Mouse (Mus musculus): Measurements from ENCODE around the gene Cul3.
"Not testable (repeated sequence)": the region's sequence is repeated elsewhere in the genome, so short reads cannot be mapped to it uniquely, and the experiment has no call there.

Gene Cul3

GRCm38 (mm10) chr1:80340436-80341376, at the start of gene Cul3:
Cul3 (minus strand) TSS chr1:80340480.
- DNase-seq (ENCODE audit: low spot score): peak; percentile 89

GRCm38 (mm10) chr1:80389518-80389917, 49.2 kb upstream of the Cul3 start:
- no peak for DNase-seq (ENCODE audit: low spot score)

- DNase-seq (ENCODE audit: low spot score): no peak
Observed at GRCm38 (mm10) chr1:80383613-80384589, 43.6 kb upstream of the Cul3 start.

- no peak for DNase-seq (ENCODE audit: low spot score)
Observed at GRCm38 (mm10) chr1:80382928-80383327, 42.6 kb upstream of the Cul3 start.

GRCm38 (mm10) chr1:80381302-80381701, 41.0 kb upstream of the Cul3 start:
- DNase-seq (ENCODE audit: low spot score): no peak

GRCm38 (mm10) chr1:80372010-80372409, 31.7 kb upstream of the Cul3 start:
- no peak for DNase-seq (ENCODE audit: low spot score)

- no peak for DNase-seq (ENCODE audit: low spot score)
Observed at GRCm38 (mm10) chr1:80371189-80371889, 31.1 kb upstream of the Cul3 start.

DNA sequence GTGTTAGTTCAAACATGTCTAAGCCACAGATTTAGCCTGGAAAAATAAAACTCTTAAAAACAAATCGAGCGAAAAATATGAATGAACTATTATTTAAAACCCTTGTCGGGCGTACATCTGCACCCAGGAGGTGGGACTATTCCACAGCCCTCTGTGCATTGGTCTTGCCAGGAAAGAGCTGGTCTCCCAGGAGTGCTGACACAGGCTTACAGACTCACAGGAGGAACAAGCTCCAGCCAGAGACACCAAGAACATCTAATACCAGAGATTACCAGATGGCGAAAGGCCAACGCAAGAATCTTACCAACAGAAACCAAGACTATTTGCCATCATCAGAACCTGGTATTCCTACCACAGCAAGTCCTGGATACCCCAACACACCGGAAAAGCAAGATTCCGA, 23.2 kb upstream of the Cul3 start:
- no peak for DNase-seq (ENCODE audit: low spot score)

GRCm38 (mm10) chr1:80362946-80363345, 22.7 kb upstream of the Cul3 start:
- DNase-seq (ENCODE audit: low spot score): no peak

DNA sequence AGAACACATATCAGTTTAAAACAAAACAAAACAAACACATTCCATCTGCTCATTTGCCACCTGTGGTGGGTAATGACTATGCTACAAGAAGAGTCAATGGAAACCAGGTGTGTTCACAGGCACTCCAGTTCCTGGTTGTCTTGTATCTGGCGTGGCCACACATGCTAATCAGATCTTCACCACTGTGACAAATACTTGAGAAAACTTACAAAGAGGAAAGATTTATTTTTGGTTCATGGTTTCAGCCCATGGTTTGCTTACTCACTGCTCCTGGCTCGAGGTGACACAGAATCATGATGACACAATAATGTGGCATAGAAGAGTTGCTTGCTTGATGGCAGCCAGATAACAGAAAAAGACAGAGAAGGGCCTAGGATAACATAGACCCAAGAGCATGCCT, 22.1 kb upstream of the Cul3 start:
- DNase-seq (ENCODE audit: low spot score): no peak

DNA sequence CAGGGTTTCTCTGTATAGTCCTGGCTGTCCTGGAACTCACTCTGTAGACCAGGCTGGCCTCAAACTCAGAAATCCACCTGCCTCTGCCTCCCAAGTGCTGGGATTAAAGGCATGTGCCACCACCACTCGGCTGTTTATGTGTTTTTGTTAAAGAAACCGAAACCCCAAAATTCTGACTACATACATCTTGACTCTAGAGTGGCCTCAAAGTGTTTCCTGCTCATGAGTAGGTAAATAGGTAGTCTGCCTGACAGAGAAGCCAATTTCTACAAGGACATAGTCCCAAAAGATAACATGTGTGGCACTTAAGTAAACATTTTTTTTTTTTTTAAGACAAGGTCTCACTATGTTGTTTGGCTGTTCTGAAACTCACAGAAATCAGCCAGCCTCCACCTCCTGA, 21.5 kb upstream of the Cul3 start:
- DNase-seq (ENCODE audit: low spot score): not testable (repeated sequence)

DNA sequence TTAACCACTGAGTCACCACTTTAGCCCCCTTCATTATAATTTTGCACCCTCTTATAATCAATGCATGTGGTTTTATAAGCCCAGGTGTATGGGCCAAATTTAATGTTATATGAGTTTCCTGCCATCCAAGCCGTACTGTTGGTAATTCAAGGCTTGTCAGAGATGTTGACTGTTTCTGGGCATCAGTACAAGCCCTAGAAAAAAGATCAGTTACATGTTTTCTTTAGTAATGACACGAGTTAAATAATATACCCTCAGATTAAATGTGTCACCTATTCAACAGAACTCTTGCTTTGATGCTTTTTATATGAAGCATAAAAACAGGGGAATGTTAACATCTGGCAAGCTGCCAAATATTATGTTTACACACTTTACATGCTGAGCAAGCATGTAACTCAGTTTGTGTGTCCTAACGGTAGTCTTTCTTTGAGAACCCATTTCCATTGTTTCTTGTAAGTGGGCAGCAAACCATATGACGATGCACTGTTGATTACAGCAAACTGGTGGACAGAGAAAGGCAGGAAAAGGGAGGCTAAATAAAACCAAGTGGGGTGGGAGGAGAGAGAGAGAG, 19.8 kb upstream of the Cul3 start:
- DNase-seq (ENCODE audit: low spot score): no peak

DNA sequence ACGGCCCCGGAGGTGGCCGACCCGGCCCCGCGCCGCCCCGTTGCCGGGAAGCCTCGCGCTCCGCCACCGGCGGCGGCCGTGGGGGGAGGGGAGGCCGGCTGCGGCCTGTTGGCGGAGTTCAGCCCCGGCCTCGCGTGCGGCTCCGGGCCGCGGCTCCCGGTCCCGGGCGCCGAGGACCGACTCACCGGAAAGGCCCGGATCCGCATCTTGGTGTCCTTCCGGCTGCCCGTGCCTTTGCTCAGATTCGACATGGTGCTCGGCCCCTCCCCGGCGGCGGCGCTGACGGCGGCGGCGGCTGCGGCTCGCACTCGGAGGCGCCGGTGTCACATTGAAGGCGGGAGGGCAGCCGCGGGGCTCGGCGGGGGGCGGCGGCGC, 232 bp downstream of the Cul3 start:
- peak; percentile 39 for DNase-seq (ENCODE audit: low spot score)

DNA sequence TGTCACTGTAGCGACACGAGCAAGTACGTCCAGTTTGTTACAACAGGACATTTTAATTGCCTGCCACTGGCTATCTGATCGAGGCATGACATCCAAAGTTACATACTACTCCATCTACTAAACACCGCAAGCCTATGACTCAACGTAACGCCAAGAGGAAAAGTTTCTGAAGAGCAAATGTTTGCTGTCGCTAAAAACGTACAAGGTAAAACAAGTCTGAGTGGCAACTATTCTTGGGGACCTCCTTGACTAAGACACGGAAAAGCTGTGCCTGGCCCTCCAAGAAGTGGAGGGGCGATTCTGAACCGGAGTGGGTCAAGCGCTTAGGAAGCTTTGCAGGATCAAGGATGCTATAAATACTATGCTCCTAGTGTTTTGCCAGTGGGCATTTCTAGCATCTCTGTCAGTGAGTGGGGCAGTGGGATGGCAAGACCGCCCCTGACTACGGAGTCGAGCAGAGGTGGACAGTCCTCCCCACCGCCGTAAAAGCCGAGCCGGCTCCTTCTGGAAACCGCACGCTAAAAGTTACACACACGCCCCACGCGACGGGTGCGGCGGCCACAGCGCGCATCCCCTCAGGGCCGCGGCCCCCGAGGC, 757 bp downstream of the Cul3 start:
- peak; percentile 54 for DNase-seq (ENCODE audit: low spot score)

GRCm38 (mm10) chr1:80338398-80338797, 1.9 kb downstream of the Cul3 start:
- no peak for DNase-seq (ENCODE audit: low spot score)

DNA sequence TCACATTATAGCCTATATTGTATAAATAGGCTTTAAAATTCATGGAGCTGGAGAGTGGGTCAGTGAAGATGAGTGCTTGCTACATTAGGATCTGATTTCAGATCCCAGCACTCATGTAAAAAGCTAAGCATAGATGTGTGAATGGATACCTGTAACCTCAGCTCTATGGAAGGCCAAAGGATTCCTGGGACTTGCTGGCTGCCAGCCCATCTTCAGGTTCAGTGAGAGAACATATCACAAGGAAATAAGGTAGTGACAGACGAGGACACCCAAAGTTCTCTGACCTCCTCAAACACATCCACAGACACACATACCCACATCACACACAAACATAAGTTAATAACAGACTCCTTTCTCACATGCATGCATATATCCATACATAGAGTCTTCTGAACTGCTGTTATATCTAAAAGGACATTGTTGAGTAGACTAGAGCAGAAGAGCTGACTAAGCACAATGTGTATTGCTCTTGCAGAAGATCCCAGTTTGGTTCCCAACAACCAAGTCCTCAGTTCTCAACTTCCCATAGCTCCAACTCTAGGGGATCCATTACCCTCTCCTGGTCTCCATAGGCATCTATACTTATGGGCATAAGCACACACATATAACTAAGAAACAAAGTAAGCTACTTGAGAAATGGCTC, 4.4 kb downstream of the Cul3 start:
- no peak for DNase-seq (ENCODE audit: low spot score)

GRCm38 (mm10) chr1:80335118-80335517, 5.2 kb downstream of the Cul3 start:
- no peak for DNase-seq (ENCODE audit: low spot score)

DNA sequence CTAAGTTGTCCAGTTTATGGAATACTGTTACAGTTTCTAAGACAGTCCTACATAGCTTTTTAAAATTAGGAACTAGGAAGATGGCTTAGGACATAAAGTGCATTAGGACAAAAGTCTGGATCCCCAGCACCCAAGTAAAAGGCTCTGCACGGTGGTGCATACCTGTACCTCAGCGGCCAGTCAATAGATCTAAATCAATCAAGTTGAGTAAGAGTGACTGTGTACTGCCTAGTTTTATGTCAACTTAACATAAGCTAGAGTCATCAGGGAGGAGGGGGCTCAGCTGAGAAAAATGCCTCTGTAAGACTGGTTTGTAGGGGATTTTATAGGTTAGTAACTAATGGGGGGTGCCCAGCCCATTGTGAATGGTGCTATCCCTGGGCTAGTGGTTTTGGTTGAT, 9.3 kb downstream of the Cul3 start:
- no peak for DNase-seq (ENCODE audit: low spot score)

- DNase-seq (ENCODE audit: low spot score): no peak
Observed at GRCm38 (mm10) chr1:80325761-80326160, 14.5 kb downstream of the Cul3 start.

GRCm38 (mm10) chr1:80324370-80324769, 15.9 kb downstream of the Cul3 start:
- DNase-seq (ENCODE audit: low spot score): no peak

DNA sequence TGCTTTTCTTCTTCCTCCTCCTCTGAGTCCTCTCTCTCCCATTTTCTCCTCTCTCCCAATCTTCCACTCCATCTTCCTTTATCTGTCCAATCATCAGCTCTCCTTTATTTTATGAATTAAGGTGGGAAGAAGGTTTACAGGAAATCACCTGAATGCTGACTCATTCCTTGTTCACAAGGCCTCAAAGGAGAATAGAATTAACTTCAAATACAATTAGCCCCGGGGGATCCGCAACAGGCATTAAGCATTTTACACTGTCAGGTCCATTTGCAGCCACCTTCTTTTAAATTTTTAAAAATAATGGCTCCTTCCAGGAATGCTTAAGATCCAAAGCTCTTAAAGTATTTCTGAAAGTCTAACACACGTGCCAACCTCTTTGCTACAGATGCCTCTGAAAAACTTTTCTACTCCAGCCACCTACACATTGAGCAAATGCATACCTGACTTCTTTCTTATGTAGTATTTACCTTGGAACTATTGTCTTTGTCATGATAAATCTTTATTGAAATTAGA, 24.7 kb downstream of the Cul3 start:
- no peak for DNase-seq (ENCODE audit: low spot score)
